Mouse (Mus musculus): ENCODE results near the gene Gpm6a. TPM values are rescaled to one million over a fixed set of nuclear protein-coding genes. Genes with fewer than 3 reads are reported as not detected.

Gene Gpm6a
- polyA plus RNA-seq, 1 experiment from 2014 or later = 481 TPM

DNA sequence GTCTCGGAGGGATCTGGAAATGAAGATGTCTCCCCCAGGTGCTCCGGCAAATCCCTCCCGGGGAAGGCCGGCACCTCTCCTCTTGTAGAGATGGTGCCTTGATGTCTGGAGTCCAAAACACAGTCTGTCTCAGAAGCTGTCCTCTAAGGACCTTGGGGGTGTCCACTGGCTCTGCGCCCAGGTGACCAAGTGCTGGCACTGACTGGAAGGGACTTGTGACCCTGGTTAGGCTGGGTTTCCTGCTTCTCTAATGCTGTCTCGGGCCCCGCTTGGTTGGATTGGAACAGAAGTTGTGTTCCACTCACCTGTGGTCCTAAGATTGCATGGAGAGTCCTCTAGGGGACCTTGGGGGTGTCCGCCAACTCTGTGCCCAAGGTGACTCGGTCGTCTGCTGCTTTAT, 118.8 kb downstream of the Gpm6a start:
- Histone ChIP-seq H3K36me3 (no peaks in the 10 kb centered on the region), H3K4me1 (no peaks in the 10 kb centered on the region), H3K9ac (replicated peaks) (no peak overlapping the region), H3K4me2 (no peak overlapping the region), H3K27me3 (replicated peaks) (no peaks in the 10 kb centered on the region), H3K9me3 (replicated peaks) (no peaks in the 10 kb centered on the region), H3K4me3 (replicated peaks) (no peak overlapping the region), H3K27ac (replicated peaks) (no peak overlapping the region)
- ATAC-seq (ENCODE audit: low FRiP score) = no peak
- WGBS = 96% methylated on average over 10 of the region's 10 CpGs

DNA sequence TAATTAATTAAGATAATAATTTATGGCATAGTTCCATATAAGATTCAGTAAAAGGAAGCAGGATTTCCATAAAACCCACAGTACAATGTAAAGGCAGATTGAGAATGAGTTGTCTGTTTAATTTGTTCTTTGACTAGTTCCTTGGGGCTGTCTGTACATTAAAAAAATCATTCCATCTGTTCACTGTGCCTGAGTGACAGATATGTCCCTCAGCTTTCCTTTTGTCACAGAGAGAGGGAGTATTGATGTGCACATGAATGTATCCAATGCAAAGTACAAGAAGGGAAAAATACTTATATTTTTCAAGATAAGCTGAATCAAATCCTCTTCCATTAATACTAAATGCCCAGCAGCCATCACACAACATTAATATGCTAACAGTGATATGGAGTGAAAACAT, 147.6 kb downstream of the Gpm6a start:
- ATAC-seq (ENCODE audit: low FRiP score) = no peak
- Histone ChIP-seq H3K36me3 (no peaks in the 10 kb centered on the region), H3K4me2 (no peak overlapping the region), H3K27ac (replicated peaks) (no peak overlapping the region), H3K4me1 (no peaks in the 10 kb centered on the region), H3K9me3 (replicated peaks) (no peaks in the 10 kb centered on the region), H3K27me3 (replicated peaks) (no peaks in the 10 kb centered on the region), H3K9ac (replicated peaks) (no peak overlapping the region), H3K4me3 (replicated peaks) (no peak overlapping the region)

DNA sequence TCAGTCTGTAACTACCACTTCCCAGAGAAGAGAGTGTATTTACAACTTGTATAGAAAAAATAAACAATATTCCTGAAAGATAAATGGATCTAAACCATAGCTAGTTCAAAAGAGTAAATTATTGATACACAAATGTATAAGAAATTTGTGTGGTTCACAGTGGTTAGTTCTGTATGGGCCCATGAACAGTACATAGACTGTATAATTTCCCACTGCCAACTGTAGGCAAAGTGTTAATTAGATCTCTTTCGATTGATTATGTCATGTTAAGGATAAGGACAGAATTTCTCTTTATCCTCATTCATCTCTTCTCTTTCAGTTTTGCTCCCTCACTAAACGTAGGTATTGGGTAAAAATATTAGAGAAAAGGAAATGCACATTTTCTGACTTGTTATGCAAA, 148.4 kb downstream of the Gpm6a start:
- H3K9me3 ChIP-seq (replicated peaks) = no peaks in the 10 kb centered on the region
- 67% methylated on average over 2 of the region's 2 CpGs for WGBS
- H3K27ac ChIP-seq (replicated peaks) = no peak overlapping the region
- ATAC-seq (ENCODE audit: low FRiP score) = no peak
- no peak overlapping the region for H3K4me3 ChIP-seq (replicated peaks)
- no peaks in the 10 kb centered on the region for H3K4me1 ChIP-seq
- no peak overlapping the region for H3K4me2 ChIP-seq
- no peak overlapping the region for H3K9ac ChIP-seq (replicated peaks)
- H3K36me3 ChIP-seq = no peaks in the 10 kb centered on the region
- no peaks in the 10 kb centered on the region for H3K27me3 ChIP-seq (replicated peaks)

DNA sequence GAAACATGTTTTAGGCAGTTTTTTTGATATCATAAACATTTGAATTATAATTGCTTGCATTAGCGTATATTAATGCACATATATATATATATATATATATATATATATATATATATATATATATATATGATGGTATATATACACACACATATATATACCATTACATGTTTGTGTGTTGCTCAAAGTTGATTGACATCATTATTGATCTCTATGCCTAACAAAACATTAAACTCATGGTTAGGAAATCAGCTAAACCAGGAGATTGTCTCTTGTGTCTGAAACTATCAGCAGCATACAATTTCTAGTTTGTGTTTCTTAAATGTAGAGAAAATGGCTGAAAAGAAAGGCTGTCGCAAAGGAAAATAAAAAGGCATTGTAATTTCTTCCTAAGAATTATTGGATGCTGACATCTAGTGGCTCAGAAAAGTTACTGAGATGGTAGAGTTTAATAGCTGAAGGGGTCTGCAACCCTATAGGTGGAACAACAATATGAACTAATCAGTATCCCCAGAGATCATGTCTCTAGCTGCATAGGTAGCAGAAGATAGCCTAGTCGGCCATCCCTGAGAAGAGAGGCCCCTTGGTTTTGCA, 149.3 kb downstream of the Gpm6a start:
- no peaks in the 10 kb centered on the region for H3K27me3 ChIP-seq (replicated peaks)
- WGBS = 40% methylated on average over 3 of the region's 3 CpGs

More for the DNA sequence above, 149.3 kb downstream of the Gpm6a start:
- Histone ChIP-seq H3K9me3 (replicated peaks) (no peaks in the 10 kb centered on the region), H3K4me1 (no peaks in the 10 kb centered on the region), H3K4me2 (no peak overlapping the region), H3K9ac (replicated peaks) (no peak overlapping the region), H3K36me3 (no peaks in the 10 kb centered on the region), H3K27ac (replicated peaks) (no peak overlapping the region), H3K4me3 (replicated peaks) (no peak overlapping the region)
- ATAC-seq (ENCODE audit: low FRiP score) = peak; percentile 60

Other genes starting within 250 kb of the Gpm6a start
- gene Wdr17, start 67.7 kb upstream of the Gpm6a start, polyA plus RNA-seq (2015; fragmentation: Nextera tagmentation; extraction: Ambion mirVana) = 10.3 and 15.1 TPM in 2 replicates